Mouse (Mus musculus): Measurements from ENCODE around the gene Shroom2. TPM values are rescaled to one million over a fixed set of nuclear protein-coding genes. Genes with fewer than 3 reads are reported as not detected.

Gene Shroom2
- polyA plus RNA-seq, 1 experiment from 2014 or later = 5.2 TPM

DNA sequence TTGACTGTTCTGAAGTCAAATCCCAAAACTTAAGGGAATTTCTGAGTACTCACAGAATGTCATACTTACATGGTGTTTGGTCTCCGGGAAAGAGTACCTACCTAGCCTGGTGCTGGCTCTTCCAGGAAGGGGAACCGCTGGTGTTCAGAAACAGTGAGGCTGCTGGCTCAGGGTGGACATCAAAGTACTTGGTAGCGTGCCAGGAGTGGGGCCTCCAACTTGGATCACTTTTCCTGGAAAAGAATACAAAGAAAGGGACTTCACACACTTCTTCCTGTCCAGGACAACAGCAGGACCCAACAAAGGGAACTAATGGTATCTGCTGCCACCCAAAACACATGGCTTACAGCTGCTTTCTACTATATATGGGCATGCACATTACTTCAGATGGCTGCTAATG lies 95.8 kb downstream of the Shroom2 start:
- Histone ChIP-seq H3K9ac (ENCODE audit: low read length) (no peak overlapping the region), H3K27me3 (ENCODE audit: control insufficient read depth, insufficient read depth, low read length) (peaks cover 5% of the 10 kb centered on the region; the same call in 1 of the 2 replicates), H3K4me3 (replicated peaks; ENCODE audit: low read length) (no peak overlapping the region), H3K36me3 (ENCODE audit: control insufficient read depth, insufficient read depth, low read length) (no peaks in the 10 kb centered on the region), H3K27ac (ENCODE audit: low read length) (no peak overlapping the region), H3K9me3 (replicated peaks; ENCODE audit: control insufficient read depth, low read length) (no peaks in the 10 kb centered on the region), H3K4me2 (ENCODE audit: low read depth, low read length) (no peak overlapping the region), H3K4me1 (ENCODE audit: control insufficient read depth, insufficient read depth, low read length) (no peaks in the 10 kb centered on the region)
- ATAC-seq (ENCODE audit: insufficient read depth, low FRiP score) = no peak
- WGBS = 75% methylated on average over 3 of the region's 3 CpGs

DNA sequence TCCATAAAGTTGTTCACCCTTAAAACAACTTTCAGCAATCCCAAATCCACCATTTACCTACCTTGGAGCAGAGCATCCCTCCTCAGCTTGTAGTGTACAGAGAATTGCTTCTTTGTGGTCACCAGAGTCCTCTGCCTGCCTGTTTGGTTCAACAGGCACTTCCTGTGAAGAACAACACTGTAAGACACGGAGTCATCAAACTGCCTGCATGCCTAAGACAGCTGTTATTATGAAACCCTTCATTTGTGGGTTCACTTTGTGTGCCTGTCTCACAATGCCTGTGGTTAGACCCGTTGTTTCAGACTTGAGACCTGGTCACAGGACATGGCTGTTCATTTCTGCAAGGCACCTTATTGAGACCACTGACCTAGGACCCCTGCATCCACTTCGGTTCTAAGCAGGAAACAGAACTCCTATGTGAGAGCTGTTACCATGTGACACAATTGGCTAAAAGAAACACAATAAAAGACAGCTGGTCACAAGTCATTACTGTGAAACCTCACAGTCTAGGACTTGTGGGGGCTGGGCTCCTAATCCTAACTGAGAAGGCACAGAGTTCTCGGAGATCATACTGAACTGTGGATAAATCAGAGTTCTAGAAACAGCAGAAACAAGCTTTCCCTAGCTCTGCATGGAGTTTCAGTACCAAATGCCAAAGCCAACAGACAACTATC lies 111.8 kb downstream of the Shroom2 start:
- ATAC-seq (ENCODE audit: insufficient read depth, low FRiP score) = no peak
- no peaks in the 10 kb centered on the region for H3K36me3 ChIP-seq (ENCODE audit: control insufficient read depth, insufficient read depth, low read length)
- 57% methylated on average over 4 of the region's 4 CpGs for WGBS

DNA sequence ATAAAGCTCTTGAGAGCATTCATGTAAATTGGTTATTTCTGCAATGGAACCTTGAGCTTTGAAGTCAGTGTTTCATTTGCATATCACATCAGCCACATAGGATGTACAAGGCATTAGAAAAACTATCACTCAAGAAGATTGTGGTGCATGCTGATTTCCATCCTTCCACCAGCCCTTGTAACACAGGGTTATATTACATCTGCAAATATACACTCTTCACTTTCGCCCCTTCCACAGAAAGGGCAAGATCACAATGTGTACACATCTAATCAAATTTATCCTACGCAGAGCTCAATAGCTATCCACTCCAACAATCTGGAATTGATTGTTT lies 112.7 kb downstream of the Shroom2 start:
- H3K4me3 ChIP-seq (replicated peaks; ENCODE audit: low read length) = no peak overlapping the region
- H3K9ac ChIP-seq (ENCODE audit: low read length) = no peak overlapping the region
- ATAC-seq (ENCODE audit: insufficient read depth, low FRiP score) = no peak
- 58% methylated on average over 2 of the region's 2 CpGs for WGBS
- no peaks in the 10 kb centered on the region for H3K4me1 ChIP-seq (ENCODE audit: control insufficient read depth, insufficient read depth, low read length)
- H3K27me3 ChIP-seq (ENCODE audit: control insufficient read depth, insufficient read depth, low read length) = peaks cover 5% of the 10 kb centered on the region; the same call in 1 of the 2 replicates
- H3K9me3 ChIP-seq (replicated peaks; ENCODE audit: control insufficient read depth, low read length) = no peaks in the 10 kb centered on the region
- H3K27ac ChIP-seq (ENCODE audit: low read length) = no peak overlapping the region
- no peaks in the 10 kb centered on the region for H3K36me3 ChIP-seq (ENCODE audit: control insufficient read depth, insufficient read depth, low read length)
- H3K4me2 ChIP-seq (ENCODE audit: low read depth, low read length) = no peak overlapping the region

More for the DNA sequence above, 111.8 kb downstream of the Shroom2 start:
- Histone ChIP-seq H3K4me2 (ENCODE audit: low read depth, low read length) (no peak overlapping the region), H3K27ac (ENCODE audit: low read length) (no peak overlapping the region), H3K4me3 (replicated peaks; ENCODE audit: low read length) (no peak overlapping the region), H3K4me1 (ENCODE audit: control insufficient read depth, insufficient read depth, low read length) (no peaks in the 10 kb centered on the region), H3K9me3 (replicated peaks; ENCODE audit: control insufficient read depth, low read length) (no peaks in the 10 kb centered on the region), H3K9ac (ENCODE audit: low read length) (no peak overlapping the region), H3K27me3 (ENCODE audit: control insufficient read depth, insufficient read depth, low read length) (peaks cover 7% of the 10 kb centered on the region; the same call in 1 of the 2 replicates)

DNA sequence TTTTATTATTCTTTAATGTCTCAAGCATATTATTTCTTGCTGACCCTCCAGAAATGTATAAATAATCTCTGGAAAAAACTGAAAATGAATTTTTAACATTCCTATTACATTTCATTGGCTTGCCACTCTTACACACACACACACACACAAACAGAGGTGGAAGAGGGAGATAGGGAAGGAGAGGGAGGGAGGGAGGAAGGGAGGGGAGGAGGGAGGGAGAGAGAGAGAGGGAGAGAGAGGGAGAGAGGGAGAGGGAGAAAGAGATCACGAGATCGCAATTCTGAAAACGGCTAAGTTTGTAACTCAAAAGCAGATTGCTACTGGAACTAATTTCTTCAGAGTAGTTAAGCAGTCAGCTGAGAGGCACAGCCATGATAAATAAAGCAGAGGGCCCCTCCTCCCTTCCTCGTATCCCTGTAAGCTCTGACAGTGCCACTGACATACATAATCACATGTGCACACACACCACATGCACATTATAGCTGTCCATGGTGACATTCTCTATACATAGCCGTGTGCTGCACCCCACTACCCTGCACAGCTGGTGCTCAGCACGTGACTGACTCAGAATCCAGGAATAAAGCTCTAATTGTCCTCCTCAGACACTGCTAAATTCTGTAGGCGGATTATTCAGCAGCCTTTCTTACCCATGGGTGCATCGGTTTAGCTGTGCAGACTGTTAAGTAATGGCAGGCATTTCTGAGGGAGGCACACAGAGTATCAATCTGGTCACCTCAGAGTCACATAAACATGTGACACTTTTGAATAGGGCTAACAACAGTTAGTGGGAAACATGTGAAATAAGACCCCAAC lies 113.3 kb downstream of the Shroom2 start:
- no peak for ATAC-seq (ENCODE audit: insufficient read depth, low FRiP score)
- Histone ChIP-seq H3K27ac (ENCODE audit: low read length) (no peak overlapping the region), H3K9me3 (replicated peaks; ENCODE audit: control insufficient read depth, low read length) (no peaks in the 10 kb centered on the region), H3K27me3 (ENCODE audit: control insufficient read depth, insufficient read depth, low read length) (no peaks in the 10 kb centered on the region; the same call in 1 of the 2 replicates), H3K4me1 (ENCODE audit: control insufficient read depth, insufficient read depth, low read length) (no peaks in the 10 kb centered on the region), H3K36me3 (ENCODE audit: control insufficient read depth, insufficient read depth, low read length) (no peaks in the 10 kb centered on the region), H3K4me3 (replicated peaks; ENCODE audit: low read length) (no peak overlapping the region), H3K9ac (ENCODE audit: low read length) (no peak overlapping the region), H3K4me2 (ENCODE audit: low read depth, low read length) (no peak overlapping the region)
- WGBS = 60% methylated on average over 7 of the region's 8 CpGs

DNA sequence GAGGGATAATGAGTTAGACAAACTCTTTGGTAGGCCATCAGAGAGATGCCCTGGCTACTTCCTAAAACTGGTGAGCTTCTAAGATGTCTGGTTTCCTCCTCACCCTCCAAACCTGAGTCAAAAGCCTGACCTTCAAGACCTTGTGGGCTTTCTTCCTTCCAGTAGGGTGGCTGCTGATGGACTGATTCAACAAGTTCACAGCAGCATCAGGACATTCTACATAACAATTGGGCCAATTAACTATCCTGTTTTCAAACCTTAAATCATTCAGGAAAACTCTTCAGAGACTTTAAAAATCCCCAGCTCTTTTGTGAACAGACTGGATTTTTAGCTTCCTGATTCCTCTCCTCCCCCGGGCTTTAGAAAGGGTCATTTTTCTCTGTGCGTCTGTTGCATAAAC lies 116.6 kb downstream of the Shroom2 start:
- H3K9ac ChIP-seq (ENCODE audit: low read length) = no peak overlapping the region
- no peaks in the 10 kb centered on the region for H3K4me1 ChIP-seq (ENCODE audit: control insufficient read depth, insufficient read depth, low read length)
- H3K27me3 ChIP-seq (ENCODE audit: control insufficient read depth, insufficient read depth, low read length) = no peaks in the 10 kb centered on the region; the same call in 1 of the 2 replicates
- H3K27ac ChIP-seq (ENCODE audit: low read length) = no peak overlapping the region
- no peak for ATAC-seq (ENCODE audit: insufficient read depth, low FRiP score)
- no peak overlapping the region for H3K4me2 ChIP-seq (ENCODE audit: low read depth, low read length)
- H3K9me3 ChIP-seq (replicated peaks; ENCODE audit: control insufficient read depth, low read length) = no peaks in the 10 kb centered on the region
- 71% methylated on average over 2 of the region's 2 CpGs for WGBS
- no peaks in the 10 kb centered on the region for H3K36me3 ChIP-seq (ENCODE audit: control insufficient read depth, insufficient read depth, low read length)
- H3K4me3 ChIP-seq (replicated peaks; ENCODE audit: low read length) = no peak overlapping the region

DNA sequence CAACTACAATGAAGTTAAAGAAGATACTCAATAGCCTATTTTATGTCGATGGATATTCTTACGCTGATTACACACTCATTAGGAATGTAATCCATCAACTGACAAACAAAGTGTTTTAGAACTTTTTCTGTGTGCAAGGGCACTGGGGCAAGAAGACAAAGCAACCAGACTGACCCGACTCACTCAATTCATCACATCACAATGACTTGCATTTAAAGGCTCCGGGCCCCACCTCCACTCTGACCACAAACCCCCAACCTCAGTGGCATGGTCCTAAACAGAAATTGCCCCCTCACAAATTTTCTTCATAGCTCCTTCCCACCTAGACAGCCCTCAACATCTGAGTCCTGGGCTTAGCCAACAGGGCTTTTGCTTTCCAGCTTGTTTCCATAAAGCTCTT lies 124.4 kb downstream of the Shroom2 start:
- H3K9me3 ChIP-seq (replicated peaks; ENCODE audit: control insufficient read depth, low read length) = no peaks in the 10 kb centered on the region
- H3K4me2 ChIP-seq (ENCODE audit: low read depth, low read length) = no peak overlapping the region
- H3K4me1 ChIP-seq (ENCODE audit: control insufficient read depth, insufficient read depth, low read length) = no peaks in the 10 kb centered on the region
- H3K9ac ChIP-seq (ENCODE audit: low read length) = no peak overlapping the region
- no peaks in the 10 kb centered on the region for H3K36me3 ChIP-seq (ENCODE audit: control insufficient read depth, insufficient read depth, low read length)
- ATAC-seq (ENCODE audit: insufficient read depth, low FRiP score) = no peak
- no peaks in the 10 kb centered on the region; the same call in 1 of the 2 replicates for H3K27me3 ChIP-seq (ENCODE audit: control insufficient read depth, insufficient read depth, low read length)
- no peak overlapping the region for H3K4me3 ChIP-seq (replicated peaks; ENCODE audit: low read length)
- no peak overlapping the region for H3K27ac ChIP-seq (ENCODE audit: low read length)
- WGBS = 36% methylated on average over 4 of the region's 4 CpGs

DNA sequence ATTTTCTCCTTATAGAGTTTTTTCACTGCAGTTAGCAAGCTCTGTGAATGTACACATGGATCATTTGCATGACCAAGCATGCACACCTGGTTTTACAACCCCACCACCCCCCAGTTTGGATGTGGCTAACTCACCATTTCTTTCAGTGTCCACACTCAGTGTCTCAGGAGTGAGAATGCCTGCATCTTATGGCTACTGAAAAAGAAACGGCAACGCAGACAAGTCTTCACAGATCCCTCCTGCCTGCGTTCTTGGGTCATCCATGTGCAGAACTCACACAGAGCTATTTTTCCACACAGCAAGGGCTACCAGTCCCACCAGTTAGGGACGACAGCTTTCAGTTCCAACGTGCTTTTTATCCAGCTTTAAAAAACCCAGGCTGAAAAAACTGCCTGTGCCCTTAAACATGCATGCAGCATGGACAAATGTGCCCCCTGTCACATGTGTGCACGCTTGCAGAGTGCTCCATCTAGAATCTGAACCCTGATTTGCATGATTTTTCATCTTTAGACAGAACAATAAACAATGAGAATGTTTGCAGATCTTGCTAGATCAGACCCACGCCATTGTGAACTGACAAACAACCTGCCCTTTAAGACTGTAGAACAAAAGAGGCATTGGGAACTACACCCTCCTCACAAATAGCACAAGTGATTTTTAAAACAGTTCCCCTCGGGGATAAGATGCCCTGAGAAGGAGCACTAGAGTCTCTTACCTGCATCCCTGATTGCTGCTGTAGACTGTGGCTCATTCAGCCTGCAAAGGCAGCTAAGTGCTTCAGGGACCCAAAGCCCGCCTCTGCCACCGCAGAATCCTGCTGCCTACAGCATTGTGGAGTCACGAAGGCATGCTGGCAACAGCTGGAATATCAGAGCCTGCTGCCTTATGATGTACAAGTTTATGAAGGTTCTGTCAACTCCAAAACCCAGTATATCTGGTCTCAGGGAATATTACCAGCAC lies 125.3 kb downstream of the Shroom2 start:
- Histone ChIP-seq H3K36me3 (ENCODE audit: control insufficient read depth, insufficient read depth, low read length) (no peaks in the 10 kb centered on the region), H3K27me3 (ENCODE audit: control insufficient read depth, insufficient read depth, low read length) (no peaks in the 10 kb centered on the region; the same call in 1 of the 2 replicates), H3K4me3 (replicated peaks; ENCODE audit: low read length) (no peak overlapping the region), H3K4me1 (ENCODE audit: control insufficient read depth, insufficient read depth, low read length) (no peaks in the 10 kb centered on the region), H3K9ac (ENCODE audit: low read length) (no peak overlapping the region), H3K27ac (ENCODE audit: low read length) (no peak overlapping the region), H3K9me3 (replicated peaks; ENCODE audit: control insufficient read depth, low read length) (no peaks in the 10 kb centered on the region), H3K4me2 (ENCODE audit: low read depth, low read length) (no peak overlapping the region)
- no peak for ATAC-seq (ENCODE audit: insufficient read depth, low FRiP score)
- WGBS = 42% methylated on average over 11 of the region's 11 CpGs

DNA sequence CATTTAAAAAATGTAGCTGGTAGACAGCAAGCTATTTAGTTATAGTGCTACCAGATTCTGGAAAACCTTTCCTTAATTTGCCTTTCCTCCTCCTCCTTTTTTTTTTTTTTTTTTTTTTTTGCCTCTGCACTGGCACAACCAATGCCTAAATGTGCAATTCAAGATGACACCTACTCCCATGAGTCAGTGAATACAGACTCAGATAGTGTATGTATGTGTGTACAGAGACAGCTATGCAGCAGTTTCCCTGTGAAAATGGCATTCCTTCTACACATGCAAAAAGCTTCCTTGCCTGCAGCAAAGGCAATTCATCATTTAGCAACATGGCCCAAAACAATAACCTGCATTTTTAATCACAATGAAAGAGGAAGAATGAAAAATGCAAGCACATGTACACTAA lies 126.1 kb downstream of the Shroom2 start:
- Histone ChIP-seq H3K4me3 (replicated peaks; ENCODE audit: low read length) (no peak overlapping the region), H3K9ac (ENCODE audit: low read length) (no peak overlapping the region), H3K4me2 (ENCODE audit: low read depth, low read length) (no peak overlapping the region), H3K27ac (ENCODE audit: low read length) (no peak overlapping the region), H3K9me3 (replicated peaks; ENCODE audit: control insufficient read depth, low read length) (no peaks in the 10 kb centered on the region), H3K4me1 (ENCODE audit: control insufficient read depth, insufficient read depth, low read length) (no peaks in the 10 kb centered on the region), H3K36me3 (ENCODE audit: control insufficient read depth, insufficient read depth, low read length) (no peaks in the 10 kb centered on the region), H3K27me3 (ENCODE audit: control insufficient read depth, insufficient read depth, low read length) (no peaks in the 10 kb centered on the region; the same call in 1 of the 2 replicates)
- no peak for ATAC-seq (ENCODE audit: insufficient read depth, low FRiP score)

Data from stomach, embryonic 16.5 days (tissue).